19 mouse cellular contexts compared by ENCODE assay signal in genomic region chr16:63501456-63501855, GRCm38 (mm10).
DNase-seq lines count a peak whose midpoint lies in the region; ATAC-seq lines count a peak whose summit lies in the region.
"Had no signal": no experiment of that assay in that cellular context is flagged by ENCODE, and none has a peak within 500 bp of the region (broad histone marks: within the 10 kb centered on the region; RNA-seq: fewer than 3 reads in every experiment).

No protein-coding gene starts in this region.

- DNase-seq in midbrain, embryonic 11.5 days (ENCODE audit: low spot score, missing footprints), result no peak
- peak; percentile 66 for DNase-seq in embryo, embryonic 9.5 days (ENCODE audit: extremely low spot score)
- DNase-seq in retina, postnatal 1 day, result peak; percentile 44
- DNase-seq in yolk sac, embryonic 10.5 days (ENCODE audit: low spot score), result no peak
- DNase-seq: cerebellum, postnatal 10 days; heart, adult 2 months; kidney, postnatal 10 days; right cerebral cortex, postnatal 14 days had no signal

- H3K27me3 ChIP-seq in midbrain, embryonic 11.5 days (ENCODE audit: control insufficient read depth, insufficient read depth, low read length), result no peaks in the 10 kb centered on the region
- H3K27me3 ChIP-seq in midbrain, embryonic 13.5 days, result no peaks in the 10 kb centered on the region
- H3K27me3 ChIP-seq in forebrain, embryonic 15.5 days, result no peaks in the 10 kb centered on the region
- H3K27me3 ChIP-seq: embryonic facial prominence, embryonic 12.5 days; limb, embryonic 12.5 days; stomach, embryonic 15.5 days had no signal

- H3K4me1 ChIP-seq in midbrain, embryonic 11.5 days (ENCODE audit: control insufficient read depth, insufficient read depth, low read length), result no peaks in the 10 kb centered on the region
- H3K4me1 ChIP-seq in midbrain, embryonic 13.5 days (replicated peaks), result no peaks in the 10 kb centered on the region
- H3K4me1 ChIP-seq in forebrain, embryonic 15.5 days, result peaks cover 15% of the 10 kb centered on the region
- H3K4me1 ChIP-seq: limb, embryonic 12.5 days; stomach, embryonic 15.5 days had no signal

- no peak overlapping the region for H3K4me3 ChIP-seq in midbrain, embryonic 11.5 days (ENCODE audit: low read depth, low read length)
- no peak overlapping the region for H3K4me3 ChIP-seq in midbrain, embryonic 13.5 days (replicated peaks)
- H3K4me3 ChIP-seq in forebrain, embryonic 15.5 days, result no peak overlapping the region
- H3K4me3 ChIP-seq: embryonic facial prominence, embryonic 12.5 days; heart, adult 2 months; layer of hippocampus, adult 2 months; limb, embryonic 12.5 days; myocyte; stomach, embryonic 15.5 days had no signal

- H3K36me3 ChIP-seq in midbrain, embryonic 11.5 days (ENCODE audit: control insufficient read depth, insufficient read depth, low read length), result no peaks in the 10 kb centered on the region
- H3K36me3 ChIP-seq in midbrain, embryonic 13.5 days, result no peaks in the 10 kb centered on the region
- H3K36me3 ChIP-seq in forebrain, embryonic 15.5 days, result no peaks in the 10 kb centered on the region
- H3K36me3 ChIP-seq: embryonic facial prominence, embryonic 12.5 days; limb, embryonic 12.5 days; stomach, embryonic 15.5 days had no signal

- WGBS in midbrain, embryonic 11.5 days, result 60% methylated on average over 6 of the region's 6 CpGs
- 55% methylated on average over 6 of the region's 6 CpGs for WGBS in midbrain, embryonic 13.5 days
- WGBS in forebrain, embryonic 15.5 days, result 9% methylated on average over 6 of the region's 6 CpGs

- no peak overlapping the region for H3K27ac ChIP-seq in midbrain, embryonic 11.5 days (ENCODE audit: low read depth, low read length)
- H3K27ac ChIP-seq in midbrain, embryonic 13.5 days, result no peak overlapping the region
- H3K27ac ChIP-seq in forebrain, embryonic 15.5 days (replicated peaks), result no peak overlapping the region
- H3K27ac ChIP-seq: embryonic facial prominence, embryonic 12.5 days; heart, adult 2 months; hindbrain, embryonic 14.5 days; layer of hippocampus, adult 2 months; limb, embryonic 12.5 days; liver, embryonic 14.5 days; stomach, embryonic 15.5 days had no signal

- no peak overlapping the region for H3K4me2 ChIP-seq in midbrain, embryonic 11.5 days
- H3K4me2 ChIP-seq in midbrain, embryonic 13.5 days (replicated peaks), result no peak overlapping the region
- H3K4me2 ChIP-seq in forebrain, embryonic 15.5 days (replicated peaks), result no peak overlapping the region
- H3K4me2 ChIP-seq: embryonic facial prominence, embryonic 12.5 days; hindbrain, embryonic 14.5 days; limb, embryonic 12.5 days; stomach, embryonic 15.5 days had no signal

- H3K9me3 ChIP-seq in midbrain, embryonic 11.5 days (ENCODE audit: control insufficient read depth, low read length), result no peaks in the 10 kb centered on the region
- H3K9me3 ChIP-seq in midbrain, embryonic 13.5 days, result no peaks in the 10 kb centered on the region
- H3K9me3 ChIP-seq in forebrain, embryonic 15.5 days, result no peaks in the 10 kb centered on the region
- H3K9me3 ChIP-seq: embryonic facial prominence, embryonic 12.5 days; limb, embryonic 12.5 days; stomach, embryonic 15.5 days had no signal

- ATAC-seq in midbrain, embryonic 11.5 days (ENCODE audit: low FRiP score), result peak; percentile 90
- no peak for ATAC-seq in midbrain, embryonic 13.5 days
- peak; percentile 79 for ATAC-seq in forebrain, embryonic 15.5 days (replicated peaks)
- ATAC-seq in granulocyte monocyte progenitor cell, adult 5-6 weeks (replicated peaks; ENCODE audit: poor library complexity, severe bottlenecking), result no peak
- ATAC-seq: intestine, postnatal 0 days had no signal

- no peak overlapping the region for H3K9ac ChIP-seq in midbrain, embryonic 11.5 days (ENCODE audit: low read length)
- no peak overlapping the region for H3K9ac ChIP-seq in midbrain, embryonic 13.5 days (replicated peaks)
- no peak overlapping the region for H3K9ac ChIP-seq in forebrain, embryonic 15.5 days (replicated peaks)
- H3K9ac ChIP-seq: embryonic facial prominence, embryonic 12.5 days; hindbrain, embryonic 14.5 days; limb, embryonic 12.5 days; liver, embryonic 14.5 days; stomach, embryonic 15.5 days had no signal

Comparison
In these comparisons a context has a peak if more than half of its experiments do, and no peak if none do; other contexts are left out.
1. ATAC-seq: peak in midbrain, embryonic 11.5 days (single experiment) and forebrain, embryonic 15.5 days (single experiment); none in midbrain, embryonic 13.5 days (single experiment) and granulocyte monocyte progenitor cell, adult 5-6 weeks (single experiment).
2. DNase-seq: peak in embryo, embryonic 9.5 days (single experiment) and retina, postnatal 1 day (single experiment); none in midbrain, embryonic 11.5 days (single experiment) and yolk sac, embryonic 10.5 days (single experiment).